23 mouse cellular contexts compared by ENCODE assay signal in genomic region chr1:179374987-179375386, GRCm38 (mm10).
A peak's percentile ranks its signal among the peaks of the same experiment; 100 is the strongest.
DNase-seq lines count a peak whose midpoint lies in the region; ATAC-seq and TF ChIP-seq lines count a peak whose summit lies in the region.
"Had no signal": no experiment of that assay in that cellular context is flagged by ENCODE, and none has a peak within 500 bp of the region (broad histone marks: within the 10 kb centered on the region; RNA-seq: fewer than 3 reads in every experiment).

No protein-coding gene starts in this region.

- H3K4me3 ChIP-seq in hindbrain, postnatal 0 days (ENCODE audit: low read length): no peak overlapping the region
- H3K4me3 ChIP-seq in hindbrain, embryonic 16.5 days (ENCODE audit: low read length): no peak overlapping the region
- H3K4me3 ChIP-seq in midbrain, embryonic 14.5 days (replicated peaks; ENCODE audit: low read depth, low read length): no peak overlapping the region
- no peak overlapping the region for H3K4me3 ChIP-seq in midbrain, embryonic 16.5 days (ENCODE audit: low read depth, low read length)
- no peak overlapping the region for H3K4me3 ChIP-seq in midbrain, embryonic 15.5 days
- H3K4me3 ChIP-seq: forebrain, embryonic 10.5 days; heart, adult 2 months; heart, embryonic 10.5 days; heart, embryonic 13.5 days; hindbrain, embryonic 12.5 days; hindbrain, embryonic 15.5 days had no signal

- H3K9ac ChIP-seq in hindbrain, postnatal 0 days (replicated peaks; ENCODE audit: low read length): no peak overlapping the region
- no peak overlapping the region for H3K9ac ChIP-seq in hindbrain, embryonic 16.5 days (ENCODE audit: low read depth, low read length)
- H3K9ac ChIP-seq in midbrain, embryonic 14.5 days (replicated peaks; ENCODE audit: low read length): no peak overlapping the region
- H3K9ac ChIP-seq in midbrain, embryonic 16.5 days (ENCODE audit: low read depth, low read length): no peak overlapping the region
- no peak overlapping the region for H3K9ac ChIP-seq in midbrain, embryonic 15.5 days
- H3K9ac ChIP-seq: heart, embryonic 13.5 days; hindbrain, embryonic 12.5 days; hindbrain, embryonic 15.5 days had no signal

- WGBS in hindbrain, postnatal 0 days: 65% methylated on average over 4 of the region's 4 CpGs
- 69% methylated on average over 4 of the region's 4 CpGs for WGBS in hindbrain, embryonic 16.5 days
- 71% methylated on average over 4 of the region's 4 CpGs for WGBS in midbrain, embryonic 14.5 days
- 59% methylated on average over 4 of the region's 4 CpGs for WGBS in midbrain, embryonic 16.5 days
- 62% methylated on average over 4 of the region's 4 CpGs for WGBS in midbrain, embryonic 15.5 days

- DNase-seq in hindbrain, postnatal 0 days (ENCODE audit: low spot score): peak; percentile 30
- peak; percentile 55 for DNase-seq in midbrain, embryonic 14.5 days
- DNase-seq in right cerebral cortex, postnatal 4 days: no peak
- DNase-seq: adrenal gland, adult 8-10 months; adrenal gland, postnatal 25 days; cerebellum, adult 18-20 months; cerebellum, adult 9-10 months; cerebellum, postnatal 14 days; gastrocnemius, postnatal 25 days; heart, adult 2 months; heart, postnatal 14 days had no signal

- no peaks in the 10 kb centered on the region for H3K27me3 ChIP-seq in hindbrain, postnatal 0 days (ENCODE audit: insufficient read depth, low read length)
- H3K27me3 ChIP-seq in hindbrain, embryonic 16.5 days (replicated peaks; ENCODE audit: control insufficient read depth, insufficient read depth, low read length): no peaks in the 10 kb centered on the region
- no peaks in the 10 kb centered on the region for H3K27me3 ChIP-seq in midbrain, embryonic 14.5 days (ENCODE audit: control insufficient read depth, insufficient read depth, low read length)
- no peaks in the 10 kb centered on the region for H3K27me3 ChIP-seq in midbrain, embryonic 16.5 days (ENCODE audit: control insufficient read depth, insufficient read depth, low read depth, low read length)
- H3K27me3 ChIP-seq in midbrain, embryonic 15.5 days (replicated peaks): no peaks in the 10 kb centered on the region
- H3K27me3 ChIP-seq: heart, embryonic 13.5 days; hindbrain, embryonic 12.5 days; hindbrain, embryonic 15.5 days had no signal

- no peak overlapping the region for H3K4me2 ChIP-seq in hindbrain, postnatal 0 days (ENCODE audit: low read depth, low read length)
- H3K4me2 ChIP-seq in hindbrain, embryonic 16.5 days (ENCODE audit: low read length): no peak overlapping the region
- no peak overlapping the region for H3K4me2 ChIP-seq in midbrain, embryonic 14.5 days (ENCODE audit: low read length)
- no peak overlapping the region for H3K4me2 ChIP-seq in midbrain, embryonic 16.5 days (ENCODE audit: low read length)
- H3K4me2 ChIP-seq in midbrain, embryonic 15.5 days: no peak overlapping the region
- H3K4me2 ChIP-seq: heart, embryonic 13.5 days; hindbrain, embryonic 12.5 days; hindbrain, embryonic 15.5 days had no signal

- TF ChIP-seq CTCF in hindbrain, postnatal 0 days (IDR thresholded peaks at IDR 0.05; ENCODE audit: low read depth): no peak

- no peaks in the 10 kb centered on the region for H3K4me1 ChIP-seq in hindbrain, postnatal 0 days (ENCODE audit: insufficient read depth, low read length)
- peaks cover 1% of the 10 kb centered on the region; the same call in 1 of the 2 replicates for H3K4me1 ChIP-seq in hindbrain, embryonic 16.5 days (ENCODE audit: control insufficient read depth, insufficient read depth, low read depth, low read length)
- H3K4me1 ChIP-seq in midbrain, embryonic 14.5 days (ENCODE audit: control insufficient read depth, insufficient read depth, low read length): no peaks in the 10 kb centered on the region
- peaks cover 13% of the 10 kb centered on the region for H3K4me1 ChIP-seq in midbrain, embryonic 16.5 days (ENCODE audit: control insufficient read depth, insufficient read depth, low read length)
- H3K4me1 ChIP-seq in midbrain, embryonic 15.5 days: peaks cover 11% of the 10 kb centered on the region; the same call in 1 of the 2 replicates
- H3K4me1 ChIP-seq: forebrain, embryonic 10.5 days; heart, embryonic 10.5 days; heart, embryonic 13.5 days had no signal

- no peak for ATAC-seq in hindbrain, postnatal 0 days
- ATAC-seq in hindbrain, embryonic 16.5 days: no peak
- ATAC-seq in midbrain, embryonic 14.5 days (ENCODE audit: low FRiP score, low TSS enrichment): no peak
- no peak for ATAC-seq in midbrain, embryonic 16.5 days
- ATAC-seq in midbrain, embryonic 15.5 days (replicated peaks): no peak
- ATAC-seq: activated CD4-positive, CD25-positive, alpha-beta regulatory T cell, adult 4 months; CD4-positive, CD25-positive, alpha-beta regulatory T cell, adult 4 months; forebrain, embryonic 14.5 days; inflammation-experienced regulatory T-cells, adult 6 months had no signal

- no peaks in the 10 kb centered on the region for H3K9me3 ChIP-seq in hindbrain, postnatal 0 days (ENCODE audit: low read length)
- no peaks in the 10 kb centered on the region for H3K9me3 ChIP-seq in hindbrain, embryonic 16.5 days (ENCODE audit: control insufficient read depth, low read length)
- H3K9me3 ChIP-seq in midbrain, embryonic 14.5 days (ENCODE audit: control insufficient read depth, low read length): no peaks in the 10 kb centered on the region
- H3K9me3 ChIP-seq in midbrain, embryonic 16.5 days (replicated peaks; ENCODE audit: control insufficient read depth, low read length, poor library complexity, severe bottlenecking): no peaks in the 10 kb centered on the region
- H3K9me3 ChIP-seq in midbrain, embryonic 15.5 days: no peaks in the 10 kb centered on the region
- H3K9me3 ChIP-seq: forebrain, embryonic 10.5 days; heart, embryonic 10.5 days; heart, embryonic 13.5 days; hindbrain, embryonic 12.5 days; hindbrain, embryonic 15.5 days had no signal

- H3K27ac ChIP-seq in hindbrain, postnatal 0 days: no peak overlapping the region
- no peak overlapping the region for H3K27ac ChIP-seq in hindbrain, embryonic 16.5 days (ENCODE audit: low read depth, low read length)
- no peak overlapping the region for H3K27ac ChIP-seq in midbrain, embryonic 14.5 days (replicated peaks; ENCODE audit: low read depth, low read length)
- no peak overlapping the region for H3K27ac ChIP-seq in midbrain, embryonic 16.5 days (ENCODE audit: low read length)
- 0 out of 2 replicates have a peak overlapping the region, but pooled peaks have one; percentile 15 for H3K27ac ChIP-seq in midbrain, embryonic 15.5 days
- H3K27ac ChIP-seq: forebrain, embryonic 10.5 days; heart, adult 2 months; heart, embryonic 10.5 days; heart, embryonic 13.5 days; hindbrain, embryonic 12.5 days; hindbrain, embryonic 15.5 days had no signal

- no peaks in the 10 kb centered on the region for H3K36me3 ChIP-seq in hindbrain, postnatal 0 days (ENCODE audit: insufficient read depth, low read length)
- no peaks in the 10 kb centered on the region for H3K36me3 ChIP-seq in hindbrain, embryonic 16.5 days (ENCODE audit: control insufficient read depth, insufficient read depth, low read length)
- H3K36me3 ChIP-seq in midbrain, embryonic 14.5 days (ENCODE audit: control insufficient read depth, insufficient read depth, low read length): no peaks in the 10 kb centered on the region
- H3K36me3 ChIP-seq in midbrain, embryonic 16.5 days (ENCODE audit: control insufficient read depth, insufficient read depth, low read length): no peaks in the 10 kb centered on the region
- no peaks in the 10 kb centered on the region for H3K36me3 ChIP-seq in midbrain, embryonic 15.5 days (replicated peaks)
- H3K36me3 ChIP-seq: forebrain, embryonic 10.5 days; heart, embryonic 10.5 days; heart, embryonic 13.5 days; hindbrain, embryonic 12.5 days; hindbrain, embryonic 15.5 days had no signal
